Comparison of ENCODE assay signal across 10 mouse cellular contexts in genomic region chr10:56840732-56841131, GRCm38 (mm10).
A peak's percentile ranks its signal among the peaks of the same experiment; 100 is the strongest.
DNase-seq lines count a peak whose midpoint lies in the region; ATAC-seq and TF ChIP-seq lines count a peak whose summit lies in the region.
"Had no signal": no experiment of that assay in that cellular context is flagged by ENCODE, and none has a peak within 500 bp of the region (broad histone marks: within the 10 kb centered on the region; RNA-seq: fewer than 3 reads in every experiment).

No protein-coding gene starts in this region.

- H3K4me2 ChIP-seq in hindbrain, postnatal 0 days (ENCODE audit: low read depth, low read length): no peak overlapping the region
- H3K4me2 ChIP-seq in hindbrain, embryonic 16.5 days (ENCODE audit: low read length): no peak overlapping the region
- no peak overlapping the region for H3K4me2 ChIP-seq in forebrain, postnatal 0 days (ENCODE audit: low read depth)
- H3K4me2 ChIP-seq: midbrain, embryonic 12.5 days; stomach, embryonic 15.5 days had no signal

- no peak for ATAC-seq in hindbrain, postnatal 0 days
- no peak for ATAC-seq in hindbrain, embryonic 16.5 days
- peak; percentile 54; the same call in 1 of the 2 replicates for ATAC-seq in common myeloid progenitor, adult 5-6 weeks (replicated peaks; ENCODE audit: low read depth, poor library complexity, severe bottlenecking)
- ATAC-seq in forebrain, postnatal 0 days: no peak

- no peak overlapping the region for H3K4me3 ChIP-seq in hindbrain, postnatal 0 days (ENCODE audit: low read length)
- no peak overlapping the region for H3K4me3 ChIP-seq in hindbrain, embryonic 16.5 days (ENCODE audit: low read length)
- no peak overlapping the region for H3K4me3 ChIP-seq in forebrain, postnatal 0 days (ENCODE audit: low read depth, low read length)
- H3K4me3 ChIP-seq: midbrain, embryonic 12.5 days; stomach, embryonic 15.5 days had no signal

- no peaks in the 10 kb centered on the region for H3K9me3 ChIP-seq in hindbrain, postnatal 0 days (ENCODE audit: low read length)
- no peaks in the 10 kb centered on the region for H3K9me3 ChIP-seq in hindbrain, embryonic 16.5 days (ENCODE audit: control insufficient read depth, low read length)
- H3K9me3 ChIP-seq in forebrain, postnatal 0 days (ENCODE audit: low read length): no peaks in the 10 kb centered on the region
- H3K9me3 ChIP-seq: stomach, embryonic 15.5 days had no signal

- WGBS in hindbrain, postnatal 0 days: 72% methylated on average over 5 of the region's 5 CpGs
- WGBS in hindbrain, embryonic 16.5 days: 70% methylated on average over 5 of the region's 5 CpGs
- WGBS in forebrain, postnatal 0 days: 69% methylated on average over 5 of the region's 5 CpGs

- no peak overlapping the region for H3K27ac ChIP-seq in hindbrain, postnatal 0 days
- no peak overlapping the region for H3K27ac ChIP-seq in hindbrain, embryonic 16.5 days (ENCODE audit: low read depth, low read length)
- no peak overlapping the region for H3K27ac ChIP-seq in forebrain, postnatal 0 days (ENCODE audit: low read depth, low read length)
- H3K27ac ChIP-seq: midbrain, embryonic 12.5 days; stomach, embryonic 15.5 days had no signal

- no peak for DNase-seq in hindbrain, postnatal 0 days (ENCODE audit: low spot score)
- peak; percentile 36 for DNase-seq in urinary bladder, postnatal 14 days (ENCODE audit: low spot score)
- no peak for DNase-seq in urinary bladder, adult 18-20 months (ENCODE audit: low spot score in 2 of 2)
- DNase-seq in kidney, postnatal 4 days: peak; percentile 55 to 60
- no peak for DNase-seq in spleen, postnatal 4 days (ENCODE audit: low spot score in 2 of 2)
- DNase-seq in forebrain, postnatal 0 days: no peak

- H3K4me1 ChIP-seq in hindbrain, postnatal 0 days (ENCODE audit: insufficient read depth, low read length): 0 out of 2 replicates have a peak, but pooled peaks cover 4% of the 10 kb centered on the region
- no peaks in the 10 kb centered on the region; the same call in 1 of the 2 replicates for H3K4me1 ChIP-seq in hindbrain, embryonic 16.5 days (ENCODE audit: control insufficient read depth, insufficient read depth, low read depth, low read length)
- H3K4me1 ChIP-seq in forebrain, postnatal 0 days (ENCODE audit: insufficient read depth): no peaks in the 10 kb centered on the region
- H3K4me1 ChIP-seq: stomach, embryonic 15.5 days had no signal

- H3K27me3 ChIP-seq in hindbrain, postnatal 0 days (ENCODE audit: insufficient read depth, low read length): no peaks in the 10 kb centered on the region
- no peaks in the 10 kb centered on the region for H3K27me3 ChIP-seq in hindbrain, embryonic 16.5 days (replicated peaks; ENCODE audit: control insufficient read depth, insufficient read depth, low read length)
- no peaks in the 10 kb centered on the region for H3K27me3 ChIP-seq in forebrain, postnatal 0 days (ENCODE audit: insufficient read depth, low read length)
- H3K27me3 ChIP-seq: midbrain, embryonic 12.5 days; stomach, embryonic 15.5 days had no signal

- no peak overlapping the region for H3K9ac ChIP-seq in hindbrain, postnatal 0 days (replicated peaks; ENCODE audit: low read length)
- H3K9ac ChIP-seq in hindbrain, embryonic 16.5 days (ENCODE audit: low read depth, low read length): no peak overlapping the region
- H3K9ac ChIP-seq in forebrain, postnatal 0 days: no peak overlapping the region
- H3K9ac ChIP-seq: midbrain, embryonic 12.5 days; stomach, embryonic 15.5 days had no signal

- H3K36me3 ChIP-seq in hindbrain, postnatal 0 days (ENCODE audit: insufficient read depth, low read length): no peaks in the 10 kb centered on the region
- H3K36me3 ChIP-seq in hindbrain, embryonic 16.5 days (ENCODE audit: control insufficient read depth, insufficient read depth, low read length): no peaks in the 10 kb centered on the region
- H3K36me3 ChIP-seq in forebrain, postnatal 0 days (ENCODE audit: insufficient read depth): no peaks in the 10 kb centered on the region
- H3K36me3 ChIP-seq: midbrain, embryonic 12.5 days; stomach, embryonic 15.5 days had no signal

- TF ChIP-seq CTCF in hindbrain, postnatal 0 days (IDR thresholded peaks at IDR 0.05; ENCODE audit: low read depth): peak; percentile 52
- no peak; the same call in 1 of the 2 replicates for TF ChIP-seq CTCF in forebrain, postnatal 0 days (IDR thresholded peaks at IDR 0.05; ENCODE audit: low read depth)

Comparison
In these comparisons a context has a peak if more than half of its experiments do, and no peak if none do; other contexts are left out.
1. DNase-seq: peak in urinary bladder, postnatal 14 days (single experiment) and kidney, postnatal 4 days (2 of 2); none in hindbrain, postnatal 0 days (single experiment), urinary bladder, adult 18-20 months (0 of 2), spleen, postnatal 4 days (0 of 2) and forebrain, postnatal 0 days (single experiment).